Mouse (Mus musculus) limb, embryonic 10.5 days (tissue): ENCODE data around the gene G430095P16Rik. TPM values are rescaled to one million over a fixed set of nuclear protein-coding genes. Genes with fewer than 3 reads are reported as not detected.
A peak's percentile ranks its signal among the peaks of the same experiment; 100 is the strongest.

Experiments
- DNase-seq: peaks from one replicate; pipeline ENCODE4 v3.0.0-alpha.2; 2017; ENCODE audit warnings: low spot score
- H3K27ac ChIP-seq: fragments of 300-500 bp; sonication (generic); 2 replicates; pipeline ENCODE4 v1.5.1; 2016; ENCODE audit warnings: mild to moderate bottlenecking
- H3K27me3 ChIP-seq: fragments of 300-500 bp; sonication (generic); 2 replicates; pipeline ENCODE4 v1.6.1; 2016; ENCODE audit warnings: low read depth, mild to moderate bottlenecking; ENCODE audit not compliant: poor library complexity, severe bottlenecking
- H3K36me3 ChIP-seq: fragments of 300-500 bp; sonication (generic); 2 replicates; pipeline ENCODE4 v1.6.1; 2016; ENCODE audit warnings: mild to moderate bottlenecking, moderate library complexity
- H3K4me1 ChIP-seq: fragments of 300-500 bp; sonication (generic); 2 replicates; pipeline ENCODE4 v1.6.1; 2016
- H3K4me3 ChIP-seq: fragments of 300-500 bp; sonication (generic); 2 replicates; pipeline ENCODE4 v1.5.1; 2016; ENCODE audit warnings: mild to moderate bottlenecking, moderate library complexity
- H3K9me3 ChIP-seq: fragments of 300-500 bp; sonication (generic); replicated peaks from 2 replicates; pipeline ENCODE4 v1.6.1; 2016; ENCODE audit warnings: mild to moderate bottlenecking
- WGBS: fragments of 180-500 bp; shearing (Covaris S2); methylation state at CpG from one replicate; pipeline ENCODE4 v1.1.7; 2016; 5-methylcytosine and 5-hydroxymethylcytosine counted together
- polyA plus RNA-seq: library from polyadenylated mRNA; unstranded; fragments of >200 nt; fragmentation: Nextera tagmentation; extraction: Ambion mirVana; gene quantifications from 2 replicates; pipeline ENCODE4 v1.2.1, GENCODE M21; 2016

The G430095P16Rik gene
- polyA plus RNA-seq, 1 experiment from 2014 or later = 8.1 TPM

DNA sequence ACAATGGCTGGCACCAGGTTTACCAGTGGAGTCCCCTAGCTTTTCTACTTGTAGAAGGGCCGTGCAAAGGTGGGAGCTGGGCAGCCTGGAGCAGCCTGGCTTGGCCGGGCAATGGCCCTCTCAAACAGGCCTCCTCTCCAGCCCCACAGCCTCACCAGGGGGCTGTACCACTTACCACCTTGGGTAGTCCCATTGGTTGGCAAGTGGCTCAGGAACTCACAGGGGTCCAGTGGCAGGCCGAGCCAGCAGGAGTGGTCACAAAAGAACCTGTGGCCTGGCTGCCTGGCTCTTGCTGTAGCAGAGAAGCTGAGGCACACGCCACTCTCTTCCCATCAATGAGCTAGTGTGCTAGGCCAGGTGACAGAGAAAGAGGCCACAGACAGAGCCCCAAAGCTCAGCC lies 8.6 kb upstream of the G430095P16Rik start:
- no peak for DNase-seq
- WGBS = 46% methylated on average over 4 of the region's 4 CpGs
- H3K27ac ChIP-seq = peak overlapping the region; percentile 89
- no peak overlapping the region for H3K4me3 ChIP-seq
- H3K27me3 ChIP-seq = peaks cover 100% of the 10 kb centered on the region
- no peaks in the 10 kb centered on the region for H3K9me3 ChIP-seq
- H3K4me1 ChIP-seq = peaks cover 81% of the 10 kb centered on the region
- H3K36me3 ChIP-seq = no peaks in the 10 kb centered on the region

- Histone ChIP-seq H3K4me3 (peak overlapping the region; percentile 39), H3K27me3 (peaks cover 100% of the 10 kb centered on the region), H3K9me3 (no peaks in the 10 kb centered on the region), H3K27ac (peak overlapping the region; percentile 83), H3K36me3 (no peaks in the 10 kb centered on the region), H3K4me1 (peaks cover 87% of the 10 kb centered on the region)
- peak; percentile 64 for DNase-seq
- WGBS = 4% methylated on average over 27 of the region's 27 CpGs
Observed at GRCm38 (mm10) chr8:84715893-84716468, 6.8 kb upstream of the G430095P16Rik start.

DNA sequence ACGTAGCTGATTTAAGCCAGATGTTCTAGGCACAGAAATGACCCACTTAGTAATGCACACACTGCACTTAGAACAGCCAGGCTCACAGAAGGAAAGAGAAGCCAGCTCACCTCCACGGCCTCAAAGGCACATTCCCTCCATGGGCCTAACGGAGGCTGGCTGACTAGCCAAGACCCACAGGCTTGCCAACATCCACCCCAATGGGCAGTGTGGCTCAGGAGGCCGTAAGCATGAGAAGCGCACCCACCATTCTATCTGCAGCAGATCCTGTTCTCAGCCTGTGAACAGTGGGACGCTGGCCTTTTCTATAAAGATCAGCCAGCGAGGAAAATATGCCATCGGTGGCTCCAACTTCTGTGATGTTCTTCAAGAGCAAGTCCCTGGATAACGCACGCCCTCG lies 6.0 kb upstream of the G430095P16Rik start:
- no peak overlapping the region for H3K4me3 ChIP-seq
- WGBS = 79% methylated on average over 11 of the region's 11 CpGs
- DNase-seq = peak; percentile 49
- H3K4me1 ChIP-seq = peaks cover 87% of the 10 kb centered on the region
- peak overlapping the region; percentile 83 for H3K27ac ChIP-seq
- H3K36me3 ChIP-seq = no peaks in the 10 kb centered on the region
- no peaks in the 10 kb centered on the region for H3K9me3 ChIP-seq
- peaks cover 100% of the 10 kb centered on the region for H3K27me3 ChIP-seq

DNA sequence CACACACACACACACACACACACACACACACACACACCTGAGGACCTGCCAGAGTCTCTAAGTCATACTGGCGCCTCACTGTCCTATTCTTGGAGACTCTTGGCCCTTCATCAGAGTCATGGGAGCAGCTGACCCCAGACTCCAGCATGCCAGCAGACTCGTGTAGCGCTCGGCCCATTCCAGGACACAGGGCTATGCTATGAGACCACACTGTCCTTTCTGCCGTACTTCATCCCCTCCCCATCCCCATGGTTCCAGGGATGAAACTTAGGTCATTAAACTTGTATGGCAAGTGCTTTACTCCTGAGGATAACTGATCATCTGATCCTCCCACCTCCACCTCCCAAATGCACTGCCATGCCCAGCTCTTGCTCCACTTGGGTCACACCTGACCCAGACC lies 4.3 kb upstream of the G430095P16Rik start:
- peak overlapping the region; percentile 97 for H3K27ac ChIP-seq
- H3K9me3 ChIP-seq = no peaks in the 10 kb centered on the region
- H3K4me1 ChIP-seq = peaks cover 87% of the 10 kb centered on the region
- H3K36me3 ChIP-seq = 0 out of 2 replicates have a peak, but pooled peaks cover 3% of the 10 kb centered on the region
- no peak for DNase-seq
- H3K4me3 ChIP-seq = no peak overlapping the region
- peaks cover 96% of the 10 kb centered on the region for H3K27me3 ChIP-seq
- 86% methylated on average over 5 of the region's 5 CpGs for WGBS

DNA sequence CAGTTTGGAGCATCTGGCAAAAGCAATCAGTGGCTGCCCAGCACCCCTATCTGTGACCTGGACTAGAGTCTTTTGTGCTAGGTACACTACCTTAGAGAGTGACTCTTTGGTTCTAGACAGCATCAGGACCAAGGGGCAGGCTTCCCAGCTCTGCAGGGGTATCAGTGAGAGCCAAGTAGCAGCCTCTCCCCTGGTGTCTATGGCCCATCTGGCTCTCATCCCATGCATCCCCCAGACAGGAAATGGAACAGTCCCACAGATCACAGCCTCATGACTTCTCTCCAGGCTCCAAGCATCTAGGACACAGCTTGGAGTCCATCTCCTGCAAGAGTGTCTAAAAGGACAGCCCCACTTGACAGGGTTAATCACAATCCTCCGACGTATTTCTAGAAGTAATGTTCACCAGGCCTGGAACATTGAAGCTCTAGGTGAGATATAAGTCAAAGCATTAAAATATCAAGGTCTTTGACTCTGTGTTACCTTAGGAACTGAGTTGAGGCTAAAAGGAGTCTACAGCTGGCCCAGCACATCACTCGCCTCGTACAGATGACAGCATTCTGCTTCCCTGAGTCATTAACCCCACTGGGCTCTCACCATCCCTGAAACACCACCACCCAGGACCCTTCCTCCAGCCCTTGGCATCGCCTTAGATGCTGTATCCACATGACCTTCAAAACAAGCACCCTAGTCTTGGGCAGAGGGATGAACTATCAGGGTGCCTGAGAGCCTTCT lies 3.7 kb upstream of the G430095P16Rik start:
- no peak overlapping the region for H3K4me3 ChIP-seq
- H3K4me1 ChIP-seq = peaks cover 87% of the 10 kb centered on the region
- DNase-seq = no peak
- 0 out of 2 replicates have a peak, but pooled peaks cover 3% of the 10 kb centered on the region for H3K36me3 ChIP-seq
- H3K27me3 ChIP-seq = peaks cover 96% of the 10 kb centered on the region
- H3K9me3 ChIP-seq = no peaks in the 10 kb centered on the region
- H3K27ac ChIP-seq = peak overlapping the region; percentile 97
- 79% methylated on average over 5 of the region's 5 CpGs for WGBS

DNA sequence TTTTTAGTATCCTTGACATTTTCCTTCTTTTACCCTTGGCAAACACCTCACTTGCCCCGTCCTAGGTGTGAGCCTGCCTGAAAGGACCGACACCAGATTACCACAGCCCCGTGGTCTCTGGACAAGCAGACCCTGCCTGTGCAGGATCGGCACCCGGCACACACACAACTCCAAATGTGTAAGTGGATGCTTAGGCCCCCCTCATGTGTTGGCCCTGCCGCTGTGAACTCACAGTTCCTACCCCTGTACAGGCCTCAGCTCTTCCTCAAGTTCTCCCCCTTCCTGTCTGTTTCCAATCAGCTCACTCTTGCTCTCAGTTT lies 317 bp upstream of the G430095P16Rik start:
- Histone ChIP-seq H3K27ac (peak overlapping the region; percentile 97), H3K36me3 (peaks cover 15% of the 10 kb centered on the region; the same call in 1 of the 2 replicates), H3K4me1 (peaks cover 85% of the 10 kb centered on the region), H3K27me3 (peaks cover 90% of the 10 kb centered on the region), H3K4me3 (peak overlapping the region; percentile 42), H3K9me3 (no peaks in the 10 kb centered on the region)
- 47% methylated on average over 6 of the region's 6 CpGs for WGBS
- no peak for DNase-seq

DNA sequence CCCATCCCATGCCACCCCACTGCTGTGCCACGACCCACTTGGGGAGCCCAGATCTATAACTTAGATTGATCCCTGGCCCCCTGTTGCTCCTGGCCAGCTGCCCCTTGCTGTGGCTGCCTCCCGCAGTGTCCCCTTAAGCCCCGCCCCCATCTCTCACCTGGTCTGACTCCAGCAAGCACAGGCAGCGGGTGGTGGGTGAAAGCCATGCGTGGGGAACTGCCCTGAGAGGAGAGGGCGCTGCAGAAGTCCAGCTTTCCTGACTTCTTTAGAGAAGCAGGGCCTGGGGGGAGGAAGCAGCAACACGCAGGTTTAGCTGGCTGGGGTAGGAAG lies 729 bp downstream of the G430095P16Rik start:
- Histone ChIP-seq H3K4me1 (peaks cover 88% of the 10 kb centered on the region), H3K27ac (peak overlapping the region; percentile 97), H3K36me3 (peaks cover 15% of the 10 kb centered on the region; the same call in 1 of the 2 replicates), H3K27me3 (peaks cover 90% of the 10 kb centered on the region), H3K9me3 (no peaks in the 10 kb centered on the region), H3K4me3 (peak overlapping the region; percentile 42)
- WGBS = 18% methylated on average over 7 of the region's 7 CpGs
- peak; percentile 69 for DNase-seq

DNA sequence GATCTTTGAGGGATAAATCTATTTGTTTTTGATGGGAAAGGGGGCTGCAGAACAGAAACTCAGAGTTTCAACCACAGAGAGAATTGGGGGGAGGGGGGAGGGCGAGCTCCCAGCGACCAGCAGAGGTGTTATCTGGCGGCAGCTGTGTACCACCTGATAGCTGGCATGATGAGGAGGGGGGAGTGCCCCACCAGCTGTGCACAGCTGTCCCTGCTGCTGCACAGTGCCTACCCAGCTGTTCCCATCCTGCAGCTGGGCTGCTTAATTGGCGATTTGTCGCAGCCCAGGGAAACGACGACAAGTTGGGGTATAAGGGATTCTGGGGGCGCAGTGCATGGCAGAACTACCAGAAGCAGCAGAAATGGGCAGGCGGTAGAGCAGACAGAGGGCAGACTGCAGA lies 1.9 kb downstream of the G430095P16Rik start:
- peaks cover 15% of the 10 kb centered on the region; the same call in 1 of the 2 replicates for H3K36me3 ChIP-seq
- H3K4me3 ChIP-seq = peak overlapping the region; percentile 42
- H3K27ac ChIP-seq = peak overlapping the region; percentile 97
- peaks cover 79% of the 10 kb centered on the region for H3K4me1 ChIP-seq
- peaks cover 88% of the 10 kb centered on the region for H3K27me3 ChIP-seq
- 48% methylated on average over 9 of the region's 9 CpGs for WGBS
- no peak for DNase-seq
- H3K9me3 ChIP-seq = no peaks in the 10 kb centered on the region

DNA sequence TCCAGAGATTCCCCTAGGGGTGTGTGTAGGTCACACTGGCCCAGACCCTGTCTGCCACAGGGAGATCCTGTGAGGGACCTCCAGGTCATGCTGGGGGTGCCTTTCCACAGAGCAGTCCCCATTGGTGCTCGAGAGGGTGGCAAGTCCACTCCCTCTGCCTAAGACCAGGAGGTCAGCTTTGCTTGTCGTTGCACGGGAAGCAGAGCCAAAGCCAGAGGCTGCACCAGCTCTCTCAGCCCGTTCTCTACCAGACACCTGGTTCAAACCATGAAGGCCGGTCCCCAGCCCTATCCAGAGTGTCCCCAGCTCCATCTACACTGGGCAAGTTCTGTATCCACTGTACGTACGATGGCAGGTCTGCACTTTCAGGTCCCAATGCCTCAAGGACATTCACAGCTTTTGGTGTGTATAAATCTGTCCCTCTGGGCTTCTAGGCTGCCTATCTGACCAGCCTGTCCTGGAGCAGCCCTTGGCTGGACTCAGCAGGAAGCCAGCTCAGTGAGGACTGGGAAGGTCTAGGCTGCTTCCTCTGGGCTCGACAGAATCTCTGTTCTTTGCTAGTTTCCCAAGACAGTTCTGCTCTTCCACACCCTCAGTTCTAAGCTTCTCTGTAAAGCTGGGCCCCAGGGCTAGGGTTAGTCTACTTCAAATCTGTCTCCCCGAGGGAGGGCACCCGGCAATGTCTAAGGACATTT lies 2.6 kb downstream of the G430095P16Rik start:
- no peak for DNase-seq
- Histone ChIP-seq H3K9me3 (no peaks in the 10 kb centered on the region), H3K36me3 (peaks cover 15% of the 10 kb centered on the region; the same call in 1 of the 2 replicates), H3K4me3 (peak overlapping the region; percentile 42; the same call in 1 of the 2 replicates), H3K4me1 (peaks cover 77% of the 10 kb centered on the region), H3K27me3 (peaks cover 88% of the 10 kb centered on the region), H3K27ac (peak overlapping the region; percentile 97)
- WGBS = 59% methylated on average over 10 of the region's 10 CpGs

GRCm38 (mm10) chr8:84725941-84726259 lies 3.1 kb downstream of the G430095P16Rik start:
- WGBS = 21% methylated on average over 3 of the region's 3 CpGs
- no peaks in the 10 kb centered on the region for H3K9me3 ChIP-seq
- H3K27me3 ChIP-seq = peaks cover 88% of the 10 kb centered on the region
- peaks cover 77% of the 10 kb centered on the region for H3K4me1 ChIP-seq
- 0 out of 2 replicates have a peak overlapping the region, but pooled peaks have one; percentile 42 for H3K4me3 ChIP-seq
- no peak for DNase-seq
- H3K27ac ChIP-seq = peak overlapping the region; percentile 97
- H3K36me3 ChIP-seq = peaks cover 15% of the 10 kb centered on the region; the same call in 1 of the 2 replicates

GRCm38 (mm10) chr8:84728474-84728873 lies 5.7 kb downstream of the G430095P16Rik start:
- H3K9me3 ChIP-seq = no peaks in the 10 kb centered on the region
- DNase-seq = no peak
- peaks cover 69% of the 10 kb centered on the region for H3K4me1 ChIP-seq
- H3K27ac ChIP-seq = peak overlapping the region; percentile 47; the same call in 1 of the 2 replicates
- 86% methylated on average over 3 of the region's 3 CpGs for WGBS
- H3K36me3 ChIP-seq = peaks cover 12% of the 10 kb centered on the region; the same call in 1 of the 2 replicates
- no peak overlapping the region for H3K4me3 ChIP-seq
- peaks cover 92% of the 10 kb centered on the region for H3K27me3 ChIP-seq

- H3K9me3 ChIP-seq = no peaks in the 10 kb centered on the region
- H3K27ac ChIP-seq = peak overlapping the region; percentile 66
- H3K4me1 ChIP-seq = peaks cover 59% of the 10 kb centered on the region
- H3K4me3 ChIP-seq = peak overlapping the region; percentile 6; the same call in 1 of the 2 replicates
- WGBS = 90% methylated on average over 16 of the region's 16 CpGs
- no peak for DNase-seq
- H3K27me3 ChIP-seq = peaks cover 92% of the 10 kb centered on the region
- H3K36me3 ChIP-seq = peaks cover 12% of the 10 kb centered on the region; the same call in 1 of the 2 replicates
Observed at GRCm38 (mm10) chr8:84729921-84730362, 7.1 kb downstream of the G430095P16Rik start.
